Mouse (Mus musculus) stomach, postnatal 0 days (tissue): ENCODE data around the gene Necab2.

Experiments
- CTCF ChIP-seq: IDR thresholded peaks from 2 replicates; pipeline ENCODE4 v1.5.1; 2016; ENCODE audit warnings: antibody characterized with exemption, low read depth, mild to moderate bottlenecking, moderate library complexity
- EP300 ChIP-seq: optimal IDR thresholded peaks from 2 replicates; pipeline ENCODE3; 2016; ENCODE audit warnings: antibody characterized with exemption

- TF ChIP-seq CTCF: peak; percentile 33; the same call in 1 of the 2 replicates
- no peak for TF ChIP-seq EP300
These were observed 21.0 kb upstream of the Necab2 start for GRCm38 (mm10) chr8:119425533-119425932.
